Mouse (Mus musculus) midbrain, embryonic 16.5 days (tissue): ENCODE data around the gene Mettl5. TPM values are rescaled to one million over a fixed set of nuclear protein-coding genes. Genes with fewer than 3 reads are reported as not detected.
"Not testable (repeated sequence)": the region's sequence is repeated elsewhere in the genome, so short reads cannot be mapped to it uniquely, and the experiment has no call there.

Source experiments
- ATAC-seq: fragments of 200-750 bp; cut with Nextera tagmentation; 2 replicates; pipeline ENCODE4 v1.8.0; 2017; ENCODE audit warnings: moderate TSS enrichment
- H3K27ac ChIP-seq: fragments of 300-500 bp; sonication (generic); 2 replicates; pipeline ENCODE4 v1.5.1; 2014; ENCODE audit warnings: mild to moderate bottlenecking, low read length, mixed read lengths
- H3K27me3 ChIP-seq: fragments of 300-500 bp; sonication (generic); 2 replicates; pipeline ENCODE4 v1.6.1; 2014; ENCODE audit warnings: low read depth, low read length, mixed read lengths; ENCODE audit not compliant: control insufficient read depth, insufficient read depth
- H3K36me3 ChIP-seq: fragments of 300-500 bp; sonication (generic); 2 replicates; pipeline ENCODE4 v1.6.1; 2014; ENCODE audit warnings: mild to moderate bottlenecking, low read length, moderate library complexity, mixed read lengths; ENCODE audit not compliant: control insufficient read depth, insufficient read depth
- H3K4me1 ChIP-seq: fragments of 300-500 bp; sonication (generic); 2 replicates; pipeline ENCODE4 v1.6.1; 2014; ENCODE audit warnings: mild to moderate bottlenecking, low read length, mixed read lengths; ENCODE audit not compliant: control insufficient read depth, insufficient read depth
- H3K4me2 ChIP-seq: fragments of 300-500 bp; sonication (generic); 2 replicates; pipeline ENCODE4 v1.6.1; 2014; ENCODE audit warnings: mild to moderate bottlenecking, low read length, mixed read lengths
- H3K4me3 ChIP-seq: fragments of 300-500 bp; sonication (generic); 2 replicates; pipeline ENCODE4 v1.5.1; 2014; ENCODE audit warnings: low read depth, mild to moderate bottlenecking, low read length, moderate library complexity, mixed read lengths
- H3K9ac ChIP-seq: fragments of 300-500 bp; sonication (generic); 2 replicates; pipeline ENCODE4 v1.6.1; 2014; ENCODE audit warnings: low read depth, low read length, mixed read lengths
- H3K9me3 ChIP-seq: fragments of 300-500 bp; sonication (generic); replicated peaks from 2 replicates; pipeline ENCODE4 v1.6.1; 2014; ENCODE audit warnings: mild to moderate bottlenecking, low read length, mixed read lengths; ENCODE audit not compliant: control insufficient read depth, poor library complexity, severe bottlenecking
- WGBS: fragments of 180-500 bp; shearing (Covaris S2); extraction: QIAGEN DNeasy Blood & Tissue Kit; methylation state at CpG from one replicate; pipeline ENCODE4 v1.1.7; 2014; 5-methylcytosine and 5-hydroxymethylcytosine counted together
- polyA plus RNA-seq: library from polyadenylated mRNA; unstranded; fragments of >200 nt; fragmentation: Nextera tagmentation; extraction: Ambion mirVana; gene quantifications from 2 replicates; pipeline ENCODE4 v1.2.1, GENCODE M21; 2015

Mettl5 gene
- 32.5 and 33.4 TPM in 2 replicates for polyA plus RNA-seq

DNA sequence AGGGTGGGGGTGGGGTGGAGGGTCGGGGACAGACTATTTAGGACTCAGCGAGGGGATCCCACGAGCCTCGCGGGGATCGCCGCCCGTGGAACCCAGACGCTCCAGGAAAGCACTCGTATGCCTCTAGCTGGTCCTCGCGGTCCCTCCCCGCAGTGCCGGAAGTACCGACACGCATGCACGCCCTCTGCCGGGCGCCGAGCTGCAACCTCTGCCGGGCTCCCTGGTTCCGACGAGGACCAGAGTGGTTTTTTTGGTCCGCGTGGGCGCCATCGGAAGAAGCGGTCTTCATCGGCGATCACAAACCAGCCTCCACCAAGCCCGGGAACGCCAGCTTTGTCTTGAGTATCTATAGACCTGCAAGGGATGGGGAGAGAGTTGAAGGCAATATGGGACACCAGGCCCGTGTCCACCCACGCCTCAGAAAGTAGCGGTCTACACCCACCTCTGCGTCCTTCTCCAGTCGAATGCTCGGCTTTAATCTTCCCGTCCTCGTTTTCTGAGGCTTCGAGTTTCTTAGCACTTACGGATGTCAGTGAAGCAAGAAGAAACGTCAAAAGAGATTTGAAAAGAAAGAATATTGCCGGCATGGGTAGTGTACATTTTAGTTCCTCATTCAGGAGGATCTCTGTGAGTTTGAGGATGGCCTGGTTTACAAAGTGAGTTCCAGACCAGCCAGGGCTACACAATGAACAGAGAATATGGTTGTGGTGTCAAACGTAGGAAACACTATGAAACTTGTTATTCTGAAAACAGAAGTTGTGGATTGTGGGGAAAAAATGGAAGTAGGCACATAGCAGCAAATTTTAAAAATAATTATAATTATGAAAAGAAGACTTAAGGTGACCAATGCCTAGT lies at the start of gene Mettl5:
Gene Mettl5 (minus strand): TSS at position 165 of the 855 bp plus-strand sequence.
- ATAC-seq = peak; percentile 97
- Histone ChIP-seq H3K9ac (peak within 1 kb of the TSS; percentile 66), H3K36me3 (no peaks in the 10 kb centered on the region), H3K4me1 (peaks cover 5% of the 10 kb centered on the region; the same call in 1 of the 2 replicates), H3K4me2 (peak within 1 kb of the TSS; percentile 52), H3K9me3 (no peaks in the 10 kb centered on the region), H3K27me3 (no peaks in the 10 kb centered on the region), H3K4me3 (peak within 1 kb of the TSS; percentile 38), H3K27ac (peak within 1 kb of the TSS; percentile 38; the same call in 1 of the 2 replicates)
- 2% methylated on average over 45 of the region's 45 CpGs for WGBS

DNA sequence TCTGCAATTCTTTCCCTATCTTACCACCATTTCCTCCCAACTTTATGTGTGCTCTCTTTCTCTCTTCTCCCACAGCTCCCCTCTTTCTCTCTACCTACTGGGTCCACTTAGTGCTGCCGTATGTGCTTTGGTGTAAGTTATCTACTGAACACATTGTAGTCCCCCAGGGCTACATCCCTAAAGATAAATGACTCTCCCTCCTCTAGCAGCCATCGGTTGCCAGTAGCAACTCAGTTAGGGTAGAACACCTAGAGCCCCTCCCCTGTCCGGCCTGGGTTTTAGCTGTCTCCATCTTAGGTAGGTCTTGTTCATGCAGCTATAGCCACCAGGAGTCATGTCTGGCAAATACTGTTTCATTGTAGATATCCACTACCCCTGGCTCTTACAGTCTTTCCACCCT lies 39.5 kb upstream of the Mettl5 start:
- Histone ChIP-seq H3K27ac (no peak overlapping the region), H3K9me3 (no peaks in the 10 kb centered on the region), H3K36me3 (peaks cover 10% of the 10 kb centered on the region), H3K4me2 (no peak overlapping the region), H3K4me1 (no peaks in the 10 kb centered on the region), H3K27me3 (no peaks in the 10 kb centered on the region), H3K4me3 (no peak overlapping the region), H3K9ac (no peak overlapping the region)
- ATAC-seq = no peak
- 88% methylated on average over 3 of the region's 3 CpGs for WGBS

DNA sequence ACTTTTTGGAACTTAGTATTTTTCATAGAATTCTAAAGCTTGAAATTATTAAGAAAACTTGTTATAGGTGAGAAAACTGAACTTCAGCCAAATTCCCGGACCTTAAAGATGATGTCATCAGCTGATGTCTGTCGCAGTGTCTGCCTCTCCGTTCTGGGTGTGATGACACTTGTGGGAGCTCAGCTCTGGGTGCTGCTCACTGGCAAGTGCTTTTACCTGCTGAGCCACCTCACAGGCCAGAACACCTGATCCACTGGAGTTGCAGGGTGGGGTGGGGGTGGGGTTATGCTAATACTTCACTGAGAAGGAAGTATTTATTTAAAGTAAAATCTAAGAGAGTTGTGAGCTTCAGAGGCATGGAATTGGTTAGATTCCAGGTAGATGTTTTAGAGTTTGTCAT lies 31.9 kb upstream of the Mettl5 start:
- no peak for ATAC-seq
- Histone ChIP-seq H3K4me3 (no peak overlapping the region), H3K27ac (no peak overlapping the region), H3K27me3 (no peaks in the 10 kb centered on the region), H3K4me1 (no peaks in the 10 kb centered on the region), H3K9ac (no peak overlapping the region), H3K36me3 (peaks cover 9% of the 10 kb centered on the region; the same call in 1 of the 2 replicates), H3K4me2 (no peak overlapping the region), H3K9me3 (no peaks in the 10 kb centered on the region)
- 92% methylated on average over 3 of the region's 3 CpGs for WGBS

DNA sequence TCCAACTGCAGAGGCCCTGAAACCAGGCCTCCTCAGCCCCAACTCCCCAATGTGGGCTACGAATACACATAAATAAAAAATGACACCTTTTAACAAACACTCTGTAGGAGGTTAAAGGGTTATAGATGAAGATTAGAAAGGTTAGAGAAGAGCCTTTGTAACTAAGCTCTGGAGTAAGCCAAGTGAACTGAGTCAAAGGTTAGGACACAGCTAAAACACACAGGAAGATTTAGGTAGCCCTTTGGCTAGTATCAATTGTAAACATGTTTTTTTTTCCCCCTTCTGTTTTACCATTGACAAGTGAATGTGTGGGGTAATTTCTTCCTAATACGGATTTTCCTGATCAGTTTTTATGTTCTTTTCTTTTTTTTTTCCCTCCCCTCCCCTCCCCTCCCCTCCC lies 27.4 kb upstream of the Mettl5 start:
- no peak overlapping the region for H3K4me2 ChIP-seq
- H3K36me3 ChIP-seq = peaks cover 5% of the 10 kb centered on the region; the same call in 1 of the 2 replicates
- H3K27me3 ChIP-seq = no peaks in the 10 kb centered on the region
- H3K4me3 ChIP-seq = no peak overlapping the region
- no peak for ATAC-seq
- H3K27ac ChIP-seq = no peak overlapping the region
- H3K4me1 ChIP-seq = no peaks in the 10 kb centered on the region
- no peak overlapping the region for H3K9ac ChIP-seq
- no peaks in the 10 kb centered on the region for H3K9me3 ChIP-seq
- WGBS = 25% methylated on average over 2 of the region's 2 CpGs

DNA sequence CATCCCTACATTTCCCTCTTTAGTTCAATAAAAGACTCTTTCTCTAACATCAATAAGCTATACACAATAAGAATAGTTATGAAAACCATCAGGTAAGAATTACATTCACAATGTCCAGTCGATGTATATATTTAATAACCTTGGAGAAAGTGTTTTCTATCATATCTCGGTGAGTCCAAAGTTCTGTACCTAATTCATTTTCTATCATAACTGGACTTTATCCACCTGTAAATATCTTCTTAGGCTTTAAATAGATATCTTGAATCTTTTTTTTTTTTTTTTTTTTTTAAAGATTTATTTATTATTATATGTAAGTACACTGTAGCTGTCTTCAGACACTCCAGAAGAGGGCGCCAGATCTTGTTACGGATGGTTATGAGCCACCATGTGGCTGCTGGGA lies 22.0 kb upstream of the Mettl5 start:
- ATAC-seq, H3K27me3 ChIP-seq, H3K27ac ChIP-seq, H3K9ac ChIP-seq, H3K4me2 ChIP-seq, H3K4me3 ChIP-seq, H3K36me3 ChIP-seq, H3K9me3 ChIP-seq, H3K4me1 ChIP-seq: not testable (repeated sequence)
- 83% methylated on average over 4 of the region's 4 CpGs for WGBS

DNA sequence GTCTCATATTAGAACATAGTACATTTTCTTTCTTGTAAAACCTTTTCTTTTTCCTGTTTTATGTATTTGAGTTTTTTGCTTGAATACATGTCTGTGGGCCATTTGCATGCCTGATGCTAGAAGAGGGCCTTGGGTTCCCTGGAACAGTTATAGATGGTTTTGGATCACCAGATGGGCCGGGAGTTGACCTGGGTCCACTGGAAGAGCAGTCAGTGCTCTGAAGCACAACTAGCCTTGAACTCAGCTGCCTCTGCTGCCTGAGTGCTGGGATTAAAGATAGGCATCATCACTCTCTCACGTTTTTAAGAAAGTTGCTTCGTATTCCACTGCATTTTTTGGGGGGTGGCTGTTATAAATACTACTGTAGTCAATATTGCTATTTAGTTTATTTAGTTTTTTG lies 18.1 kb upstream of the Mettl5 start:
- no peaks in the 10 kb centered on the region for H3K36me3 ChIP-seq
- WGBS = 92% methylated on average over 3 of the region's 3 CpGs

DNA sequence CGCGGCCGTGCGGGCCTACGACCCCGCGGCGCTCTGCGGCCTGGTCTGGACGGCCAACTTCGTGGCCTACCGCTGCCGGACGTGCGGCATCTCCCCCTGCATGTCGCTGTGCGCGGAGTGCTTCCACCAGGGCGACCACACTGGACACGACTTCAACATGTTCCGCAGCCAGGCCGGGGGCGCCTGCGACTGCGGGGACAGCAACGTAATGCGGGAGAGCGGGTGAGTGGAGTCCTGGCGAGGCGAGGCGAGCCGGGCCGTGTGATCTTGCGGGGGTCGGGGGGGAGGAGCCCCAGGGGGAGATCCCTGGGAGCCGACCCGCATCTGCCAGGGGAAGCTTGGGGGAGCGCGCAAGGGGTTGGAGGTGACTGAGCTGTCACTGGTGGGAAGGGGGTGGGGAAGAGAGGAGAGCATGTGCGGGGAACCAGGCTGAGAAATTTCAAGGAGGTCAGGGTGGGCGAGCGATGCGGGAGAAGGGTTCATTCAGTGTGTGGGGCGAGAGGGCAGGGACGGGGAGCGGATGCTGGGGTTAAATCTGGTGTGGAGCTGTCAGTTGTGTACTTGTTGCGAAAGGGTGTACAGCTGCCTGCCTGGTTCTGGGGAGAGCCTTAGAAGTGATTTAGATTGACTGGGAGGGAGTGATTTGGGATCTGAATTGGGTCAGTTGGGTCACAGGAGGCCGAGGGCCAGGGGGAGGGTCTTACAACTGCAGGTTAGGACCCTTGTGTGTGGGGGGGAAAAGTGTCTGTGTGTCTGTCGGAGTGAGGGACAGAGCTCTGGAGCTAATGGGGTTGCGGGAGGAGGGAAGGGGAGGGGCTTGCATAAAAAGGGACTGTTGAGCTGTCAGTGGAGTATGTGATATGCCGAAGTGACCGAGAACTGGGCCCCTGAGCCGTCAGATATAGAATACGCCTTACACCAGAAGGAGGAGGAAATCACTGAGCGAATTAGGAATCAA lies 12.5 kb upstream of the Mettl5 start:
- H3K4me1 ChIP-seq = peaks cover 19% of the 10 kb centered on the region
- 1% methylated on average over 49 of the region's 55 CpGs for WGBS
- H3K27ac ChIP-seq = peak overlapping the region; percentile 91
- peak overlapping the region; percentile 81 for H3K4me3 ChIP-seq
- H3K9me3 ChIP-seq = no peaks in the 10 kb centered on the region
- no peaks in the 10 kb centered on the region for H3K36me3 ChIP-seq
- peak overlapping the region; percentile 68 for H3K4me2 ChIP-seq
- H3K9ac ChIP-seq = peak overlapping the region; percentile 95
- ATAC-seq = peak; percentile 66
- no peaks in the 10 kb centered on the region for H3K27me3 ChIP-seq

More for the DNA sequence above, 18.1 kb upstream of the Mettl5 start:
- H3K9ac ChIP-seq = no peak overlapping the region
- H3K4me2 ChIP-seq = no peak overlapping the region
- H3K27me3 ChIP-seq = no peaks in the 10 kb centered on the region
- peaks cover 16% of the 10 kb centered on the region for H3K4me1 ChIP-seq
- no peaks in the 10 kb centered on the region for H3K9me3 ChIP-seq
- H3K4me3 ChIP-seq = no peak overlapping the region
- H3K27ac ChIP-seq = no peak overlapping the region
- ATAC-seq = no peak

DNA sequence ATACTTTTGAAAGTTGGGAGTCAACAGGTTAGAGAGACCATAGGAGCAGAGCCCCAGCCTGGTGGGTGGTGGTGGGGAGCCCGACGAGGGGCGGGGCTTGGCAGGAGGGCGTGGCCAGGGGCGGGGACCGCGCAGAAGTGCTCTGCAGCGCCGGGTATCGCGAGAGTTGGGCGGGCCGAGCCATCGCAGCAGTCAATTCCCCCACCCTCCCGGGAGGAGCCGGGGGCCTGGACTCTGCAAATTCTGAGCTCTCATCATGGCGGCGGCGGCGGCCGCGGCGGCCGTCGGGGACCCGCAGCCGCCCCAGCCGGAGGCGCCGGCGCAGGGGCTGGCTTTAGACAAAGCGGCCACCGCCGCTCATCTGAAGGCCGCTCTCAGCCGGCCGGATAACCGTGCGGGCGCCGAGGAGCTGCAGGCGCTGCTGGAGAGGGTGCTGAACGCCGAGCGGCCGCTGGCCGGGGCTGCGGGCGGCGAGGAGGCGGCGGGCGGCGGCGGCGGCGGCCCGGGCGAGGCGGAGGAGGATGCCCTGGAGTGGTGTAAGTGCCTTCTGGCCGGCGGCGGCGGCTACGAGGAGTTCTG lies 11.7 kb upstream of the Mettl5 start, which contains the start of gene Ubr3:
Gene Ubr3 (plus strand): TSS at position 208 of the 579 bp plus-strand sequence.
- H3K4me3 ChIP-seq = peak within 1 kb of the TSS; percentile 81
- H3K27me3 ChIP-seq = no peaks in the 10 kb centered on the region
- H3K4me1 ChIP-seq = peaks cover 19% of the 10 kb centered on the region
- H3K9ac ChIP-seq = peak within 1 kb of the TSS; percentile 95
- H3K36me3 ChIP-seq = no peaks in the 10 kb centered on the region
- H3K4me2 ChIP-seq = peak within 1 kb of the TSS; percentile 68
- peak; percentile 98 for ATAC-seq
- no peaks in the 10 kb centered on the region for H3K9me3 ChIP-seq
- 1% methylated on average over 53 of the region's 65 CpGs for WGBS
- peak within 1 kb of the TSS; percentile 91 for H3K27ac ChIP-seq
